Mouse (Mus musculus) spleen, adult 2 months (tissue): ENCODE measurements at regions not wholly inside any gene's neighbourhood (a gene's known extent, or its start where the extent isn't known, plus 50 kb on each side); places are given as distances from the start of the nearest gene placed in this dataset.

Source experiments
- CTCF ChIP-seq: fragments of 200-500 bp; IDR thresholded peaks from 2 replicates; pipeline ENCODE4 v1.5.1; 2011; ENCODE audit warnings: mild to moderate bottlenecking, inconsistent platforms; ENCODE audit not compliant: insufficient read depth, insufficient read length, insufficient replicate concordance; ENCODE audit errors: extremely low read depth
- POLR2A ChIP-seq: fragments of 200-500 bp; IDR thresholded peaks from 2 replicates; pipeline ENCODE4 v1.6.1; 2011; ENCODE audit warnings: low read depth, low read length, inconsistent platforms

- TF ChIP-seq CTCF (no peak), POLR2A (no peak)
Observed at GRCm38 (mm10) chr7:117268096-117268495, 112.7 kb upstream of the Xylt1 start.
